Mouse (Mus musculus) G1E (cell line): ENCODE results near the gene Oprd1.

Experiments
- CTCF ChIP-seq: IDR thresholded peaks from 2 replicates; pipeline ENCODE4 v1.5.1; 2012; ENCODE audit warnings: low read depth, low read length, inconsistent platforms, mixed read lengths
- GATA1 ChIP-seq: IDR thresholded peaks from 2 replicates; pipeline ENCODE4 v1.6.1; 2012; ENCODE audit warnings: borderline replicate concordance, low read length, inconsistent platforms, mixed read lengths
- GATA2 ChIP-seq: IDR thresholded peaks from 2 replicates; pipeline ENCODE4 v1.6.1; 2012; ENCODE audit warnings: low read depth, low read length, inconsistent platforms, borderline replicate concordance
- POLR2AphosphoS5 ChIP-seq: IDR thresholded peaks from 2 replicates; pipeline ENCODE4 v1.6.1; 2012; ENCODE audit warnings: low read depth, low read length, inconsistent platforms; ENCODE audit not compliant: insufficient replicate concordance
- TAL1 ChIP-seq: conservative IDR thresholded peaks from 2 replicates; pipeline ENCODE4 v1.6.1; 2012; ENCODE audit warnings: low read depth, low read length, inconsistent platforms, mixed read lengths

DNA sequence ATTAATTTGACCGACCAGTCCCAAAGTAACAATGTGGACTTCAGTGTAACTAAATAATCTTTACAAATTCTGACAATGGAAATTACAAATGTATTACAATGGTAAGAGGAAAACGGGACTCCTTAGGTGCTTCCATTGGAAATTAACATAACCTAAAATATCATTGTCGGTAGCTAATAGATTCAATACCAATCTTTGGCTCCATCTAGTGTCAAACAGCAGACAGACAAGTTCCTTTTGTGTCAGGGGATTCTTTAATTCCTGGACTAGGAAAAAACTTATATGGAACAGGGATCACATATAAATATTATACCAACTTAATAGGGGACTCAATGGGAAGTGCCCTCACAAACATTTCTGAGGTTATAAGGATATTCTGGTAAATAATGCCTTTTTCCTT, 43.1 kb downstream of the Oprd1 start:
- TF ChIP-seq CTCF: no peak
- TF ChIP-seq GATA1: no peak
- TF ChIP-seq POLR2AphosphoS5: no peak
- TF ChIP-seq TAL1: no peak
- no peak for TF ChIP-seq GATA2
